ENCODE assay signal across 8 mouse cellular contexts in the genomic region with DNA sequence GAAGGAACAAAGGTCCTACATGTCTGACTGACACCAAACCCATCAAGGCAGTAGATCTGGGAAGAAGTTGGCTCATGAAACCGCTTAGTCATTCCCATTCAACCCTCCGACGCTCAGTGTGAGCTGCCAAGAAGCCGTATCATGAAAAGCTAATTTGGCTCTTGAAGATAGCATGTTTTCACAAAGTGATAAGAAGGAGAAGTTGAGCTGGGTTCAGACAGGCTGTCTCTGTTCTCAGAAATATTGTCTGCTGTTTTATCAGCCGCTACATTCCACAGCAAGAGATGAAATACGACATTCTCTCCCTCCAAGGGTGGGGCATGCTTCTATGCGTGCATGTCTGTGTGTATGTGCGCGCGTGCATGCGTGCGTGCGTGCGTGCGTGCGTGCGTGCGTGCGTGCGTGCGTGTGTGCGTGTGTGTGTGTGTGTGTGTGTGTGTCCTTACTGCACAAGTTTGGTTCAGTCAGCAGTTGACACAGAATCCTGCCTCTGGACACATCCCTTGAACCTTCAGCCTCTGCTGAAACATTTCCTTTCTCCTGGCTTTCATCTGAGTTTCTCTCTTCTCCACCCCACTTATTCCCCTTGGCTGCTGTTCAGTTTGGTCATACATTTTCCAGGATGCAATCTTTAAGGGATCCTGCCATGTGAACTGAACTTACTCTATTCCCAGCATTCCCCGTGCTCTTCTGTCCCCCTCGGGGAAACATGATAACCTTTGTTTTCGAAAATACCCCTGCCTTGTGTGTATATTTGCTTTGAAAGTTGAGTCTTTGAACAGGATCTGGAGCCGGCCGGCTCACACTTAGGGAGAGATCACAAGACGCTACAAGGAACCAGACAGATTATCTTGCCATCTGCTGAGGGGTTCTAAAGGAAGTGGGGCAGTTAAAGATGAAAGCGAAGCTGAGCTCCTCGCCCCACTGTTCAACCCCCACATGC.
DNase-seq lines count a peak whose midpoint lies in the region; ATAC-seq lines count a peak whose summit lies in the region.

No protein-coding gene starts in this region.

- no peaks in the 10 kb centered on the region for H3K36me3 ChIP-seq in midbrain, embryonic 11.5 days (ENCODE audit: control insufficient read depth, insufficient read depth, low read length)
- H3K36me3 ChIP-seq in midbrain, embryonic 15.5 days (replicated peaks) = no peaks in the 10 kb centered on the region
- H3K36me3 ChIP-seq in heart, embryonic 16.5 days (ENCODE audit: control insufficient read depth, insufficient read depth) = 0 out of 2 replicates have a peak, but pooled peaks cover 3% of the 10 kb centered on the region

- H3K9ac ChIP-seq in midbrain, embryonic 11.5 days (ENCODE audit: low read length) = no peak overlapping the region
- no peak overlapping the region for H3K9ac ChIP-seq in midbrain, embryonic 15.5 days
- peak overlapping the region; percentile 2 for H3K9ac ChIP-seq in heart, embryonic 16.5 days (ENCODE audit: low read length)

- H3K4me3 ChIP-seq in midbrain, embryonic 11.5 days (ENCODE audit: low read depth, low read length) = no peak overlapping the region
- H3K4me3 ChIP-seq in midbrain, embryonic 15.5 days = no peak overlapping the region
- peak overlapping the region; percentile 30 for H3K4me3 ChIP-seq in heart, embryonic 16.5 days (ENCODE audit: low read length)

- no peak for ATAC-seq in midbrain, embryonic 11.5 days (ENCODE audit: low FRiP score)
- ATAC-seq in midbrain, embryonic 15.5 days (replicated peaks) = no peak
- ATAC-seq in heart, embryonic 16.5 days (replicated peaks; ENCODE audit: extremely low read depth, insufficient read depth, low FRiP score) = peak; percentile 92
- ATAC-seq in megakaryocyte, adult 5-6 weeks (ENCODE audit: poor library complexity, severe bottlenecking) = peak; percentile 63

- H3K9me3 ChIP-seq in midbrain, embryonic 11.5 days (ENCODE audit: control insufficient read depth, low read length) = no peaks in the 10 kb centered on the region
- no peaks in the 10 kb centered on the region for H3K9me3 ChIP-seq in midbrain, embryonic 15.5 days
- peaks cover 4% of the 10 kb centered on the region; the same call in 1 of the 2 replicates for H3K9me3 ChIP-seq in heart, embryonic 16.5 days (replicated peaks; ENCODE audit: control insufficient read depth, low read length)

- no peak overlapping the region for H3K27ac ChIP-seq in midbrain, embryonic 11.5 days (ENCODE audit: low read depth, low read length)
- no peak overlapping the region for H3K27ac ChIP-seq in midbrain, embryonic 15.5 days
- H3K27ac ChIP-seq in heart, embryonic 16.5 days (ENCODE audit: low read length) = peak overlapping the region; percentile 73

- H3K27me3 ChIP-seq in midbrain, embryonic 11.5 days (ENCODE audit: control insufficient read depth, insufficient read depth, low read length) = no peaks in the 10 kb centered on the region
- no peaks in the 10 kb centered on the region for H3K27me3 ChIP-seq in midbrain, embryonic 15.5 days (replicated peaks)
- no peaks in the 10 kb centered on the region for H3K27me3 ChIP-seq in heart, embryonic 16.5 days (ENCODE audit: control insufficient read depth, insufficient read depth, low read length)

- no peak overlapping the region for H3K4me2 ChIP-seq in midbrain, embryonic 11.5 days
- no peak overlapping the region for H3K4me2 ChIP-seq in midbrain, embryonic 15.5 days
- peak overlapping the region; percentile 53 for H3K4me2 ChIP-seq in heart, embryonic 16.5 days (ENCODE audit: low read depth, low read length)

- DNase-seq in midbrain, embryonic 11.5 days (ENCODE audit: low spot score, missing footprints) = peak; percentile 79
- peak; percentile 51 for DNase-seq in embryo, embryonic 10 days (ENCODE audit: low spot score)
- peak; percentile 13 to 22 for DNase-seq in left cerebral cortex, adult 9 months (ENCODE audit: low spot score in 2 of 2)
- DNase-seq in urinary bladder, postnatal 4 days (ENCODE audit: low spot score in 2 of 2) = peak; percentile 52 to 67
- no peak for DNase-seq in neural tube, embryonic 10.5 days (ENCODE audit: extremely low spot score, low spot score)

- no peaks in the 10 kb centered on the region for H3K4me1 ChIP-seq in midbrain, embryonic 11.5 days (ENCODE audit: control insufficient read depth, insufficient read depth, low read length)
- H3K4me1 ChIP-seq in midbrain, embryonic 15.5 days = no peaks in the 10 kb centered on the region
- peaks cover 24% of the 10 kb centered on the region for H3K4me1 ChIP-seq in heart, embryonic 16.5 days (ENCODE audit: control insufficient read depth, insufficient read depth, low read length)

- 83% methylated on average over 30 of the region's 30 CpGs for WGBS in midbrain, embryonic 11.5 days
- WGBS in midbrain, embryonic 15.5 days = 76% methylated on average over 30 of the region's 30 CpGs
- 24% methylated on average over 30 of the region's 30 CpGs for WGBS in heart, embryonic 16.5 days

Comparison
In these comparisons a context has a peak if more than half of its experiments do, and no peak if none do; other contexts are left out.
1. ATAC-seq: peak in heart, embryonic 16.5 days (single experiment) and megakaryocyte, adult 5-6 weeks (single experiment); none in midbrain, embryonic 11.5 days (single experiment) and midbrain, embryonic 15.5 days (single experiment).